Mouse (Mus musculus) gastrocnemius, postnatal 4 days (tissue): Measurements from ENCODE around the gene Mum1. TPM values are rescaled to one million over a fixed set of nuclear protein-coding genes. Genes with fewer than 3 reads are reported as not detected.

ENCODE experiments used
- microRNA-seq: library from miRNA; unstranded; fragments of <30 nt; microRNA quantifications from one replicate; pipeline ENCODE4 v1.2.0, GENCODE M21; 2021
- total RNA-seq, 2 experiments: library from RNA; stranded (reverse); gene quantifications; 2 replicates each; pipeline ENCODE4 v1.2.3; 2021

The Mum1 gene
- total RNA-seq, 2 experiments from 2014 or later, result 61.3 to 61.5 TPM

Small RNA genes lying within 50 kb of the gene (microRNA-seq; reads per million reads assigned to microRNA genes)
- gene Mir6911, result not detected

Other genes with a start within 250 kb of the Mum1 start
- gene Tmem259, start 242.1 kb upstream of the Mum1 start, total RNA-seq, result 100 to 1,000 TPM; 109 to 119 TPM
- 10 to 100 TPM; 51.0 to 55.0 TPM for gene Cnn2, start 237.8 kb upstream of the Mum1 start, total RNA-seq
- 1 to 10 TPM; 4.8 to 4.9 TPM for gene Abca7, start 229.9 kb upstream of the Mum1 start, total RNA-seq
- gene Arhgap45, start 209.8 kb upstream of the Mum1 start, total RNA-seq, result 1 to 10 TPM; 4.0 to 4.7 TPM
- gene Polr2e, start 186.6 kb upstream of the Mum1 start, total RNA-seq, result 10 to 100 TPM; 77.3 to 77.7 TPM
- gene Gpx4, start 179.3 kb upstream of the Mum1 start, total RNA-seq, result 100 to 1,000 TPM; 339 to 434 TPM
- 10 to 100 TPM; 13.0 to 13.6 TPM for gene Sbno2, start 120.9 kb upstream of the Mum1 start, total RNA-seq
- gene Stk11, start 110.6 kb upstream of the Mum1 start, total RNA-seq, result 100 to 1,000 TPM; 116 to 125 TPM
- gene Atp5d, start 87.8 kb upstream of the Mum1 start, total RNA-seq, result 100 to 1,000 TPM; 522 to 564 TPM
- gene Cbarp, start 85.6 kb upstream of the Mum1 start, total RNA-seq, result 1 to 10 TPM; 2.2 to 2.7 TPM
- gene Midn, start 78.2 kb upstream of the Mum1 start, total RNA-seq, result 10 to 100 TPM; 67.7 to 74.0 TPM
- 100 to 1,000 TPM; 107 to 153 TPM for gene Cirbp, start 60.4 kb upstream of the Mum1 start, total RNA-seq
- 1 to 10 TPM; 3.4 to 3.8 TPM for gene 1600002K03Rik, start 53.5 kb upstream of the Mum1 start, total RNA-seq
- gene Efna2, start 47.0 kb upstream of the Mum1 start, total RNA-seq, result 1 to 10 TPM; 3.5 to 3.7 TPM
- gene Ndufs7, start 22.7 kb downstream of the Mum1 start, total RNA-seq, result 100 to 1,000 TPM; 327 to 331 TPM
- 100 to 1,000 TPM; 446 to 545 TPM for gene Gamt, start 34.6 kb downstream of the Mum1 start, total RNA-seq
- gene Dazap1, start 35.1 kb downstream of the Mum1 start, total RNA-seq, result 100 to 1,000 TPM in 1 of 2 experiments, 10 to 100 TPM in 1; 98.9 to 112 TPM
- 1,000 to 10,000 TPM; 1,165 to 1,300 TPM for gene Rps15, start 66.0 kb downstream of the Mum1 start, total RNA-seq
- gene Apc2, start 69.5 kb downstream of the Mum1 start, total RNA-seq, result 1 to 10 TPM in 1 of 2 experiments, under 1 TPM in 1; 0.73 to 2.1 TPM
- gene 2310011J03Rik, start 94.1 kb downstream of the Mum1 start, total RNA-seq, result 10 to 100 TPM; 16.7 to 17.6 TPM
- 1 to 10 TPM; 1.0 to 1.5 TPM for gene Pcsk4, start 103.1 kb downstream of the Mum1 start, total RNA-seq
- 1 to 10 TPM; 2.7 to 4.1 TPM for gene Reep6, start 103.5 kb downstream of the Mum1 start, total RNA-seq
- gene Adamtsl5, start 122.0 kb downstream of the Mum1 start, total RNA-seq, result 10 to 100 TPM; 15.5 to 16.5 TPM
- gene Plk5, start 130.0 kb downstream of the Mum1 start, total RNA-seq, result under 1 TPM in 1 of 2 experiments, not detected in 1; 0.34 TPM
- 10 to 100 TPM; 17.8 to 18.9 TPM for gene Mex3d, start 161.2 kb downstream of the Mum1 start, total RNA-seq
- gene Mbd3, start 173.1 kb downstream of the Mum1 start, total RNA-seq, result 100 to 1,000 TPM; 139 to 140 TPM
- 100 to 1,000 TPM; 640 to 657 TPM for gene Uqcr11, start 180.4 kb downstream of the Mum1 start, total RNA-seq
- 10 to 100 TPM; 66.4 to 67.5 TPM for gene Tcf3, start 207.2 kb downstream of the Mum1 start, total RNA-seq